Mouse (Mus musculus) megakaryocyte-erythroid progenitor cell, adult 5-6 weeks (primary cell): Measurements from ENCODE around the gene Msto1. TPM values are rescaled to one million over a fixed set of nuclear protein-coding genes. Genes with fewer than 3 reads are reported as not detected.
"Not testable (repeated sequence)": the region's sequence is repeated elsewhere in the genome, so short reads cannot be mapped to it uniquely, and the experiment has no call there.

ENCODE experiments used
- ATAC-seq: replicated peaks from 2 replicates; pipeline ENCODE4 v1.8.0; 2016; ENCODE audit warnings: mild to moderate bottlenecking, inconsistent platforms; ENCODE audit not compliant: severe bottlenecking, poor library complexity, low FRiP score, low TSS enrichment
- total RNA-seq, 2 experiments: library from RNA; stranded (forward) in 1 of 2; stranded (reverse) in 1 of 2; fragments of 200-1000, 215-1000 nt in 1 of 2; fragments of >200 nt in 1 of 2; fragmentation: Nextera tagmentation in 1 of 2; gene quantifications; 2 replicates each; pipeline ENCODE4 v1.2.3; 2014 to 2017

The Msto1 gene
- 23.7 and 36.2 TPM in 2 replicates for total RNA-seq (2014; fragmentation: Nextera tagmentation)
- 30.0 and 33.5 TPM in 2 replicates for total RNA-seq (2017)

- ATAC-seq = peak; percentile 97
These were observed at the start of gene Msto1 for GRCm38 (mm10) chr3:88913511-88914383. Gene Msto1, minus strand, starts transcription at chr3:88913999.

GRCm38 (mm10) chr3:88963211-88963610 lies 49.4 kb upstream of the Msto1 start:
- ATAC-seq = not testable (repeated sequence)

- ATAC-seq = no peak
These were observed 39.9 kb upstream of the Msto1 start for GRCm38 (mm10) chr3:88953736-88954135.

- no peak for ATAC-seq
These were observed 39.4 kb upstream of the Msto1 start for GRCm38 (mm10) chr3:88953246-88953645.

- no peak for ATAC-seq
These were observed 37.6 kb upstream of the Msto1 start for GRCm38 (mm10) chr3:88951327-88951800.

- ATAC-seq = peak; percentile 78
These were observed 37.0 kb upstream of the Msto1 start, which contains the start of the genes Ash1l and Dap3 for GRCm38 (mm10) chr3:88950576-88951326. Gene Ash1l, plus strand, starts transcription at chr3:88950622. Gene Dap3, minus strand, starts transcription at chr3:88951181.

- peak; percentile 71 for ATAC-seq
These were observed 36.2 kb upstream of the Msto1 start for GRCm38 (mm10) chr3:88949786-88950575.

GRCm38 (mm10) chr3:88944109-88944508 lies 30.3 kb upstream of the Msto1 start:
- ATAC-seq = no peak

- ATAC-seq = no peak
These were observed 28.6 kb upstream of the Msto1 start for GRCm38 (mm10) chr3:88942316-88942880.

- peak; percentile 75 for ATAC-seq
These were observed 25.9 kb upstream of the Msto1 start for GRCm38 (mm10) chr3:88939749-88940148.

GRCm38 (mm10) chr3:88939071-88939470 lies 25.3 kb upstream of the Msto1 start:
- ATAC-seq = no peak

GRCm38 (mm10) chr3:88929501-88929900 lies 15.7 kb upstream of the Msto1 start:
- no peak for ATAC-seq

- ATAC-seq = no peak
These were observed 11.9 kb upstream of the Msto1 start for GRCm38 (mm10) chr3:88925651-88926050.

- ATAC-seq = peak; percentile 92
These were observed 10.3 kb upstream of the Msto1 start for GRCm38 (mm10) chr3:88923989-88924591.

- ATAC-seq = no peak
These were observed 7.6 kb upstream of the Msto1 start for GRCm38 (mm10) chr3:88921411-88921810.

GRCm38 (mm10) chr3:88918981-88919380 lies 5.2 kb upstream of the Msto1 start:
- ATAC-seq = no peak

- no peak for ATAC-seq
These were observed 598 bp upstream of the Msto1 start for GRCm38 (mm10) chr3:88914384-88914810.

GRCm38 (mm10) chr3:88912585-88912984 lies 1.2 kb downstream of the Msto1 start:
- ATAC-seq = no peak
